Mouse (Mus musculus) midbrain, embryonic 14.5 days (tissue): ENCODE data around the gene Pax7. TPM values are rescaled to one million over a fixed set of nuclear protein-coding genes. Genes with fewer than 3 reads are reported as not detected.

ENCODE experiments used
- ATAC-seq: fragments of 200-750 bp; cut with Nextera tagmentation; 2 replicates; pipeline ENCODE4 v1.8.0; 2017; ENCODE audit warnings: moderate number of reproducible peaks, moderate library complexity; ENCODE audit not compliant: low FRiP score, low TSS enrichment
- DNase-seq: peaks from one replicate; pipeline ENCODE4 v3.0.0-alpha.2; 2015
- H3K27ac ChIP-seq: fragments of 300-500 bp; sonication (generic); replicated peaks from 2 replicates; pipeline ENCODE4 v1.5.1; 2014; ENCODE audit warnings: mild to moderate bottlenecking, low read depth, low read length, moderate library complexity
- H3K27me3 ChIP-seq: fragments of 300-500 bp; sonication (generic); 2 replicates; pipeline ENCODE4 v1.6.1; 2014; ENCODE audit warnings: low read length, control low read depth, mixed read lengths; ENCODE audit not compliant: control insufficient read depth, insufficient read depth
- H3K36me3 ChIP-seq: fragments of 300-500 bp; sonication (generic); 2 replicates; pipeline ENCODE4 v1.6.1; 2014; ENCODE audit warnings: low read length, control low read depth; ENCODE audit not compliant: control insufficient read depth, insufficient read depth
- H3K4me1 ChIP-seq: fragments of 300-500 bp; sonication (generic); 2 replicates; pipeline ENCODE4 v1.6.1; 2014; ENCODE audit warnings: mild to moderate bottlenecking, antibody characterized with exemption, low read length, control low read depth; ENCODE audit not compliant: control insufficient read depth, insufficient read depth
- H3K4me2 ChIP-seq: fragments of 300-500 bp; sonication (generic); 2 replicates; pipeline ENCODE4 v1.6.1; 2014; ENCODE audit warnings: mild to moderate bottlenecking, low read length, moderate library complexity
- H3K4me3 ChIP-seq: fragments of 300-500 bp; sonication (generic); replicated peaks from 2 replicates; pipeline ENCODE4 v1.5.1; 2014; ENCODE audit warnings: low read depth, low read length
- H3K9ac ChIP-seq: fragments of 300-500 bp; sonication (generic); replicated peaks from 2 replicates; pipeline ENCODE4 v1.6.1; 2014; ENCODE audit warnings: mild to moderate bottlenecking, low read length, moderate library complexity
- H3K9me3 ChIP-seq: fragments of 300-500 bp; sonication (generic); 2 replicates; pipeline ENCODE4 v1.6.1; 2016; ENCODE audit warnings: low read length, control low read depth, mixed read lengths; ENCODE audit not compliant: control insufficient read depth
- WGBS: fragments of 180-500 bp; shearing (Covaris S2); extraction: QIAGEN DNeasy Blood & Tissue Kit; methylation state at CpG from one replicate; pipeline ENCODE4 v1.1.7; 2014; 5-methylcytosine and 5-hydroxymethylcytosine counted together
- polyA plus RNA-seq: library from polyadenylated mRNA; unstranded; fragments of >200 nt; fragmentation: Nextera tagmentation; extraction: Ambion mirVana; gene quantifications from 2 replicates; pipeline ENCODE4 v1.2.1, GENCODE M21; 2014

Gene Pax7
- polyA plus RNA-seq, 1 experiment from 2014 or later: 9.1 TPM

DNA sequence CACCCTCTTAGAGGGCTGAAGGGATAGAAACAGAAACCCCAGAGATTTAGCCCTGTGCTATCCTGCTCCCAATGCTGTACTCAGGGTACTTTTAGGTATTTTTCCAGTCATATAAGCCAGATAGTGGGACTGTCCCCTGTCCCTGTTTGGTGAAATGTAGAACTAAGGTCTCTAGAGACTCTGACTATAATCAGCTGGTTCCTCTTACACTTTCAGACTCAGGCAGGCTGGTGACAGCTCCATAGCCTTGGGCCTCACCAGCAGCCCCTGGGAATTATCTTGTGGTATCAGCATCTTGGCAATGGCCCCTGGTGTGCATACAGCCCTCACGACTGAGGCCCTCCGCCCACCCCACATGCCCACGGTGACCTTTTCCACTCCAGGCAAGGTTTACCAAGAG is 89.7 kb downstream of the Pax7 start:
- H3K27ac ChIP-seq: no peak overlapping the region
- peaks cover 13% of the 10 kb centered on the region; the same call in 1 of the 2 replicates for H3K36me3 ChIP-seq
- no peak overlapping the region for H3K4me2 ChIP-seq
- no peak overlapping the region for H3K9ac ChIP-seq
- H3K9me3 ChIP-seq: no peaks in the 10 kb centered on the region
- 87% methylated on average over 3 of the region's 3 CpGs for WGBS
- H3K27me3 ChIP-seq: no peaks in the 10 kb centered on the region
- DNase-seq: no peak
- no peaks in the 10 kb centered on the region for H3K4me1 ChIP-seq
- H3K4me3 ChIP-seq: no peak overlapping the region
- no peak for ATAC-seq

DNA sequence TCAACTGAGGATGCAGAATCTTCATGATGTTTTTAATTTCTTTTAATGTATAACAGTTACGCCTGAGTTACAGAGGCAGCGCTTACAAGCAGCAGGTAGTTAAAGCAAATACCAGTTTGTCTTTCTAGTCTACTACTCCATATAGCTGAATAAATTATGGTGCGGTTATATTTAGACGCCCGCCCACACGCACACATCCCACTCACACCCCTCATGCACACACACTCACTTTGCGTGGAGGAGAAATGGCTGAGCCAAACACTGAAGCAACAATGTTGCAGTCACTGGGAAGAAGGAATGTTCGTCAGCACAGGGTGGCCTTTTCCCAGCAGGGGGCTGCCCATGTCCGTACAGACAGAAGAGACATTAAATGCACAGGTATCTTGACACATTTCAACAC is 96.3 kb downstream of the Pax7 start:
- 94% methylated on average over 9 of the region's 9 CpGs for WGBS
- H3K9ac ChIP-seq: no peak overlapping the region
- ATAC-seq: no peak
- no peak for DNase-seq
- no peak overlapping the region for H3K4me3 ChIP-seq
- H3K4me2 ChIP-seq: no peak overlapping the region
- H3K4me1 ChIP-seq: no peaks in the 10 kb centered on the region
- H3K27me3 ChIP-seq: no peaks in the 10 kb centered on the region
- H3K27ac ChIP-seq: no peak overlapping the region
- no peaks in the 10 kb centered on the region for H3K9me3 ChIP-seq
- H3K36me3 ChIP-seq: 0 out of 2 replicates have a peak, but pooled peaks cover 14% of the 10 kb centered on the region

DNA sequence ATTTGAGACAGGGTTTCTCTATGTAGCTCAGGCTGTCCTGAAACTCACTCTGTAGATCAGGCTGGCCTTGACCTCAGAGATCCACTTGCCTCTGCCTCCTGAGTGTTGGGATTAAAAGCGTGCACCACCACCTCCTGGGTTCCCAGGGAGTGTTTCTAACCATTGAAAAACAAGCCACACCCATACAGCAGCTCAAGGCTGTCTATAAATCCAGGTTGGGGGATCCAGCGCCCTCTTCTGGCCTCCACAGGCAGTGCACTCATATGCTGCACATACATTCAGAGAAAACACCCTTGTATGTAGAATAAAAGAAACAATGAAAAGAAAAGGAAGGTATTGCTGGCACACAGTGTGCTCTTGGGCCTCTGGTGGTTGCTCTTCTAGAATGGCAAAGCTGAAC is 106.2 kb downstream of the Pax7 start:
- H3K4me2 ChIP-seq: no peak overlapping the region
- 63% methylated on average over 2 of the region's 2 CpGs for WGBS
- H3K36me3 ChIP-seq: no peaks in the 10 kb centered on the region
- DNase-seq (no peak), ATAC-seq (no peak)
- H3K27ac ChIP-seq: no peak overlapping the region
- 0 out of 2 replicates have a peak, but pooled peaks cover 6% of the 10 kb centered on the region for H3K4me1 ChIP-seq
- no peak overlapping the region for H3K4me3 ChIP-seq
- H3K27me3 ChIP-seq: no peaks in the 10 kb centered on the region
- H3K9me3 ChIP-seq: no peaks in the 10 kb centered on the region
- H3K9ac ChIP-seq: no peak overlapping the region

DNA sequence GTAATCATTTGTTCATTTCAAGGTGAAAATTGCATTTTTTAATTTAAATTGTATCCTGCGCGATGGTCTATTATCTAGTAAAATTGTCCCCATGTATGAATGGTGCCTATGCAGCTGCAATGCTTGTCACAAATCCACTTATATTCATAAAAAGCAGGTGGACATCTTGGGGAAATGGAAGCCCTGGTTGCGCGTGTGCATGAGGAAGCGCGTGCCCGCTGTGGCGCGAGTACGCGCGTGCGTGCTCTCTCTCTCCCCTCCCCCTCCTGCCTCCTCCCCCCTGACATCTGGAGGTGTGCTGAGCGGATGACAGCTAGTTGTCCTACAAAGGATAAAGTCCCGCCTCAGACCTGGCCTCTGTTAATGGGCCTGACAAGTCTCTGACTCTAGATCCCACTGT is 107.9 kb downstream of the Pax7 start:
- 58% methylated on average over 15 of the region's 15 CpGs for WGBS
- Histone ChIP-seq H3K9me3 (no peaks in the 10 kb centered on the region), H3K4me1 (0 out of 2 replicates have a peak, but pooled peaks cover 6% of the 10 kb centered on the region), H3K27ac (peak overlapping the region; percentile 49; the same call in 1 of the 2 replicates), H3K4me3 (no peak overlapping the region), H3K36me3 (no peaks in the 10 kb centered on the region), H3K9ac (no peak overlapping the region), H3K4me2 (peak overlapping the region; percentile 32; the same call in 1 of the 2 replicates), H3K27me3 (no peaks in the 10 kb centered on the region)
- no peak for ATAC-seq
- peak; percentile 64 for DNase-seq

DNA sequence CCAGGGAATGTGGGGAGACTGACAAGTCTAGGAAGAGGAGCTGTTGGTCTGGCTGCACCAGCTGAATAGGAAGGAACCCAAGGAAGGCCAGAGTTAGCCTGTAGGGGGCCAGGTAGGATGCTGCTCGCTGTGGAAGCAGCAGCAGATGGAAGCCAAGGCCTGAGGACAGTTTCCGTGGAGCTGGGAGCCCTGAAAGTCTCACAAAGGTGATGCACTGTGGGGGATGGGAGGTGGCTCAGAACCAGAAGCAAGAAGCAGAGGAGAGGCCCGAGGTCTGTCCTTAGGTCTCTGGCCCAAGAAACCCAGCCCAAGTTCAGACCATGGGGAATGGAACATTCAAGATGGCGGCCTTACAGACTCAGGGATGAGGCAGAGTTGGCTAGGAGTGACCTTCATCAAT is 109.0 kb downstream of the Pax7 start:
- Histone ChIP-seq H3K27ac (peak overlapping the region; percentile 41; the same call in 1 of the 2 replicates), H3K4me1 (0 out of 2 replicates have a peak, but pooled peaks cover 6% of the 10 kb centered on the region), H3K36me3 (no peaks in the 10 kb centered on the region), H3K4me2 (peak overlapping the region; percentile 32; the same call in 1 of the 2 replicates), H3K9me3 (no peaks in the 10 kb centered on the region), H3K4me3 (no peak overlapping the region), H3K27me3 (no peaks in the 10 kb centered on the region), H3K9ac (no peak overlapping the region)
- DNase-seq: no peak
- 66% methylated on average over 4 of the region's 4 CpGs for WGBS
- no peak for ATAC-seq

DNA sequence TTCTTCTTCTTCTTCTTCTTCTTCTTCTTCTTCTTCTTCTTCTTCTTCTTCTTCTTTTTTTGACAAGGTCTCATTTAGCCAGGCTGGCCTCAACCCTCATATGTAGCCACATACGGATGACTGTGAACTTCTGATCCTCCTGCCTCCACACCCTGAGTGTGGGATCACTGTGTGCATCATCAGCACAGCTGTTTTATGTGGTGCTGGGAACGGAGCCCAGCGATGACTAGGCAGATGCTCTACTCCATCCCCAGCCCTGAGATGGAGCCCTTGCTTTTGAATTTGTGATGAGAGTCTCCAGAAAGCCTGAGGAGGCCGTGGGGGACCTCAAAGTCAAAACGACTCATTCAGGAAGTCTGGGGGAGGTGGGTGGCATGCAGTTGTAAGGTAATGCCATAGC is 114.3 kb downstream of the Pax7 start:
- H3K9ac ChIP-seq: no peak overlapping the region
- H3K4me1 ChIP-seq: no peaks in the 10 kb centered on the region
- 80% methylated on average over 5 of the region's 5 CpGs for WGBS
- no peak overlapping the region for H3K4me2 ChIP-seq
- DNase-seq (no peak), ATAC-seq (no peak)
- H3K4me3 ChIP-seq: no peak overlapping the region
- H3K27me3 ChIP-seq: no peaks in the 10 kb centered on the region
- no peaks in the 10 kb centered on the region for H3K9me3 ChIP-seq
- H3K36me3 ChIP-seq: no peaks in the 10 kb centered on the region
- H3K27ac ChIP-seq: no peak overlapping the region

DNA sequence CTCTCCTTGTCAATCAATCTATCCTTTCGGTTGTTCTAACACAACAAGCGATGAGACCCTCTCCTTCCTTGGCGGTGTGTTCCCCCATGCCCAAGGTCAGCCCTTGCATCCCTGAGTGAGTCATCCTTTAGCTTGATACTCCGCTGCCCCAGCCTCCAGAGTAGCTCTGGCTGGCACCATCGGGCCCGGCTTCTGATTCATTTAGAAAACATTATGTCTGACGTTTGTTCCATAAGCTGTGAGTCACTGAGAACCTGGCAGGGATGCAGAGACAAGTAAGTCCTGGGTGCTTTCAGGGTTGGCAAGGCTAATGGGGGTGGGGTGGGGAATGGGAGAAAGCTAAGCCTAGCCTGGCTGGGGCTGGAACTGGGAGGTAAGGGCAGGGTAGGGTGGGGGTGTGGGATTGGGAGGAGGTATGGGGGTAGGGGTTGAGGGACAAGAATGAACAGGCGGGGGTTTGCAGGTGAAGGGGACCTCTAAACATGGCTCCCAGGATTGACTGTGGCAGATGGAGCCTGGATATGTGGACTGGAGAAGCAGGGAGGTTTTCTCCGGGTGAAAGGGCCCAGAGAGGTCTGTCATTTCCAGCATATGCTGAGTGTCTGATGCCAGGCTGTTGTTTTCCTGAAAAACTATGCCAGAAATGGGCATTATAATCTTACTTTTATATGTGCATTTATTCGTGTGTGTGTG is 116.7 kb downstream of the Pax7 start:
- no peaks in the 10 kb centered on the region for H3K4me1 ChIP-seq
- H3K9me3 ChIP-seq: no peaks in the 10 kb centered on the region
- WGBS: 87% methylated on average over 10 of the region's 10 CpGs
- H3K36me3 ChIP-seq: no peaks in the 10 kb centered on the region
- no peak overlapping the region for H3K9ac ChIP-seq
- no peak overlapping the region for H3K4me3 ChIP-seq
- ATAC-seq (no peak), DNase-seq (no peak)
- no peak overlapping the region for H3K4me2 ChIP-seq
- H3K27me3 ChIP-seq: no peaks in the 10 kb centered on the region
- no peak overlapping the region for H3K27ac ChIP-seq

DNA sequence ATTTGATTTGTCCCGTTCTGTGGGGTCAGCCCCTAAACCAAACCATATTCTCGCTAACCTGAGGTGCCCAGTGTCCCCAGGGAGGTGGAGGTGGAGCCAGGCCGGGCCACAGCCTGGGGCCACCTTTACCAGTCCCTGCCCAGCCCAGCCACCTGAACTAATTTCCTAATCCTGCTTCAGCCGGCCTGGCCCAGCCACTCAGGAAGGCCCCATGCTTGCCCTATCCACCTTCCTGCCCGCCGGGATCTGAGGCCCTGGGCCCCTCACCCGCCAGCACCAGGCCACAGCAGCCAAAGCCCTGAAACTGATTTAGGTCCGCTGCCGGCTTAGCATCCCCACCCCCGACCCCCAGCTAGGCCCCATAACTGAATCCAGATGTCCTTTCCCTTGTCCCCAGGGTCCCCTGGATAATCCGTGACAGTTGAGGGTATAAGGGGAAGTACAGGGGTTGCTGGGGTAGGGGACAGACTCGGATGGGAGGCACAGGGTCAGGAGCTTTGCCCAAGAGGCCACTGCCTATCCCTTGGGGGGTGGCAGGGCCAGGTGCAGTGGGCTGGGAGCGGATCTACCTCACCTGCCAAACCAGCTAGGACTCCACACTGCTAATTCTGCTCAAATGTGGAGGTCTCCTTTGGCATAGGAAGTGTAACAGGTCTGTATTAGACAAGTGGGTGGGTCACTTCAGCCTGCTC is 117.9 kb downstream of the Pax7 start:
- Histone ChIP-seq H3K9me3 (no peaks in the 10 kb centered on the region), H3K27me3 (no peaks in the 10 kb centered on the region), H3K27ac (no peak overlapping the region), H3K4me1 (peaks cover 9% of the 10 kb centered on the region; the same call in 1 of the 2 replicates), H3K4me3 (no peak overlapping the region), H3K4me2 (no peak overlapping the region), H3K9ac (no peak overlapping the region), H3K36me3 (no peaks in the 10 kb centered on the region)
- DNase-seq (no peak), ATAC-seq (no peak)
- WGBS: 30% methylated on average over 13 of the region's 13 CpGs
